Mouse (Mus musculus): ENCODE results near the gene Clec18a. TPM values are rescaled to one million over a fixed set of nuclear protein-coding genes. Genes with fewer than 3 reads are reported as not detected.
"Not testable (repeated sequence)": the region's sequence is repeated elsewhere in the genome, so short reads cannot be mapped to it uniquely, and the experiment has no call there.

The Clec18a gene
- polyA plus RNA-seq, 1 experiment from 2014 or later, result 0.92 TPM

DNA sequence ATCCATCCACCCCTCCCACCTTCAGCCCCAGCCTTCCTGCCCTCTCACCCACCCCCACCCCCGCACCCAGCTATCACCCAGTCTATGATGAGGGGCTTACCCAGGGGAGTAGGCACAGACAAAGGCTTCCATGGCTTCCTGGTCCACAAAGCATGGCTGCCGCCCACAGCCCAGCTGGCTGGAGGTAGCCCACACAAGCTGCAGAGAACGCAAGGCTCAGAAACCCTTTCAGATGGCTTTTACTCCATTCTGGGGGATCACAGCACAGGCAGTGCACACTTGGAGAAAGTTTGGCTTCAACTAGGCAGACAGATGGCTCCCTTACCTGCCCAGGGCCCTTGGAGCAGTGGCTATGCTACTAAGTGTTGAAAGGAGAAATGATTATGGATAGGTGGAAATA, 16.3 kb downstream of the Clec18a start:
- no peak for ATAC-seq (ENCODE audit: low FRiP score, low read depth)
- 69% methylated on average over 3 of the region's 3 CpGs for WGBS
- H3K4me3 ChIP-seq, result no peak overlapping the region
- H3K27ac ChIP-seq (replicated peaks), result no peak overlapping the region
- H3K27me3 ChIP-seq, result no peaks in the 10 kb centered on the region
- H3K4me2 ChIP-seq, result no peak overlapping the region
- no peak overlapping the region for H3K9ac ChIP-seq
- H3K9me3 ChIP-seq, result no peaks in the 10 kb centered on the region
- no peaks in the 10 kb centered on the region for H3K4me1 ChIP-seq (replicated peaks)
- H3K36me3 ChIP-seq, result no peaks in the 10 kb centered on the region

DNA sequence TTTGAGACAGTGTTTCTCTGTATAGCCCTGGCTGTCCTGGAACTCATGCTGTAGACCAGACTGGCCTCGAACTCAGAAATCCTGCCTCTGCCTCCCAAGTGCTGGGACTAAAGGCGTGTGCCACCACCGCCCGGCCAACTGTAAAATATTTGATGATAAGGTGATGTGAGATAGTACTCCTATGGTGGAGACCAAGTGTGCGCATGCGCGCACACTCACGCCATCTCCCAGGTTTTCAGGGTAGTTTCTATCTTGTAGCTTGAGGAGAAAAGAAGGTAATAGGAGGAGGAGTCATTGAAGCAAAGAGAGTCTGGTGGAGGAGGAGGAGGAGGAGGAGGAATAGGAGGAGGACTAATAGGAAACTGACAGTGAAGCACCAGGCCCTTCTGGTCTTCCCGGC, 23.6 kb downstream of the Clec18a start:
- H3K9ac ChIP-seq, result not testable (repeated sequence)
- 93% methylated on average over 9 of the region's 9 CpGs for WGBS

GRCm38 (mm10) chr8:111067439-111067838, 24.8 kb downstream of the Clec18a start:
- H3K9me3 ChIP-seq, result no peaks in the 10 kb centered on the region
- H3K4me3 ChIP-seq, result no peak overlapping the region
- no peak for ATAC-seq (ENCODE audit: low FRiP score, low read depth)
- 32% methylated on average over 10 of the region's 10 CpGs for WGBS
- H3K27me3 ChIP-seq, result no peaks in the 10 kb centered on the region
- no peak overlapping the region for H3K27ac ChIP-seq (replicated peaks)
- no peaks in the 10 kb centered on the region; the same call in 1 of the 2 replicates for H3K4me1 ChIP-seq (replicated peaks)
- no peaks in the 10 kb centered on the region for H3K36me3 ChIP-seq
- no peak overlapping the region for H3K9ac ChIP-seq
- no peak overlapping the region for H3K4me2 ChIP-seq

More for the DNA sequence above, 23.6 kb downstream of the Clec18a start:
- H3K36me3 ChIP-seq; H3K27me3 ChIP-seq; H3K9me3 ChIP-seq; H3K4me2 ChIP-seq; H3K4me1 ChIP-seq (replicated peaks); H3K27ac ChIP-seq (replicated peaks); ATAC-seq (ENCODE audit: low FRiP score, low read depth); H3K4me3 ChIP-seq: not testable (repeated sequence)

GRCm38 (mm10) chr8:111066308-111066707, 25.9 kb downstream of the Clec18a start:
- no peak overlapping the region for H3K4me3 ChIP-seq
- no peak overlapping the region for H3K27ac ChIP-seq (replicated peaks)
- H3K4me1 ChIP-seq (replicated peaks), result peaks cover 3% of the 10 kb centered on the region
- H3K36me3 ChIP-seq, result no peaks in the 10 kb centered on the region
- no peak for ATAC-seq (ENCODE audit: low FRiP score, low read depth)
- H3K27me3 ChIP-seq, result no peaks in the 10 kb centered on the region
- H3K9me3 ChIP-seq, result no peaks in the 10 kb centered on the region
- no peak overlapping the region for H3K4me2 ChIP-seq
- no peak overlapping the region for H3K9ac ChIP-seq
- 78% methylated on average over 4 of the region's 4 CpGs for WGBS

- peaks cover 19% of the 10 kb centered on the region for H3K4me1 ChIP-seq (replicated peaks)
- WGBS, result 47% methylated on average over 2 of the region's 2 CpGs
- no peak for ATAC-seq (ENCODE audit: low FRiP score, low read depth)
- peak overlapping the region; percentile 59 for H3K4me3 ChIP-seq
- no peak overlapping the region for H3K9ac ChIP-seq
- peak overlapping the region; percentile 77 for H3K4me2 ChIP-seq
- no peaks in the 10 kb centered on the region for H3K9me3 ChIP-seq
- H3K27me3 ChIP-seq, result no peaks in the 10 kb centered on the region
- H3K27ac ChIP-seq (replicated peaks), result peak overlapping the region; percentile 44
- H3K36me3 ChIP-seq, result 0 out of 2 replicates have a peak, but pooled peaks cover 3% of the 10 kb centered on the region
Observed at GRCm38 (mm10) chr8:111062893-111063292, 29.3 kb downstream of the Clec18a start.

DNA sequence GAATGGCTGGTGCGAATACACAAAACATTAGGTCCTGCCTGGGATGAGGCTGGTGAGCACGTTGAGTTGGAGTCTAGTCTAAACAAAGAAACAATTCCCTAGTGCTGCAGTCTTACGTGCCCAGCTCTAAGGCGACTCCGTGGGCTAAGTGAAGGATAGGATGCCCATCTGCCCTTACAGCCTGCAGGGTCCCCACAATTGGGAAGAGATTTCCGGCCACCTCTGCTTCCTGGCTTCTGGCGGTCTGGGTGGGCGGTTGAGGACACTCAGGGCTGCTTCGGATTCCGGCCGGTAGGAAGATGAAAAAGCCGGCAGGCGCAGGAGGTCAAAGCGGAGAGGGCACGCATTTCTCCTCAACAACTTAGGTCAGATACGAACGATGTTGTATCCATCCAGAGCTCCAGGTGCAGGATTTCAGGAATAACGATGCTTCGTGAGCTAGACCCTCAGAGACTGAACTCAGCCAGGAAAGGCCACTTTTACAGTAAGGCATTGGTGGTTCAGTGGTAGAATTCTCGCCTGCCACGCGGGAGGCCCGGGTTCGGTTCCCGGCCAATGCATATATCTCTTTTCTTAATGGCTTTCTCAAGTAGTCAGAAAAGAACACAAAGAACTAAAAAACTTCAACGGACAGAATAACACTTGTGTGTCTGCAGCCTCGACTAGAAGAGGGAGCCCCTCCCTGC, 30.0 kb downstream of the Clec18a start:
- H3K9ac ChIP-seq, result peak overlapping the region; percentile 63
- H3K27me3 ChIP-seq, result no peaks in the 10 kb centered on the region
- H3K36me3 ChIP-seq, result 0 out of 2 replicates have a peak, but pooled peaks cover 4% of the 10 kb centered on the region
- peaks cover 26% of the 10 kb centered on the region for H3K4me1 ChIP-seq (replicated peaks)
- peak; percentile 94 for ATAC-seq (ENCODE audit: low FRiP score, low read depth)
- no peaks in the 10 kb centered on the region for H3K9me3 ChIP-seq
- H3K4me3 ChIP-seq, result peak overlapping the region; percentile 59
- under 1% methylated on average over 27 of the region's 27 CpGs for WGBS
- peak overlapping the region; percentile 83 for H3K27ac ChIP-seq (replicated peaks)
- H3K4me2 ChIP-seq, result peak overlapping the region; percentile 77

DNA sequence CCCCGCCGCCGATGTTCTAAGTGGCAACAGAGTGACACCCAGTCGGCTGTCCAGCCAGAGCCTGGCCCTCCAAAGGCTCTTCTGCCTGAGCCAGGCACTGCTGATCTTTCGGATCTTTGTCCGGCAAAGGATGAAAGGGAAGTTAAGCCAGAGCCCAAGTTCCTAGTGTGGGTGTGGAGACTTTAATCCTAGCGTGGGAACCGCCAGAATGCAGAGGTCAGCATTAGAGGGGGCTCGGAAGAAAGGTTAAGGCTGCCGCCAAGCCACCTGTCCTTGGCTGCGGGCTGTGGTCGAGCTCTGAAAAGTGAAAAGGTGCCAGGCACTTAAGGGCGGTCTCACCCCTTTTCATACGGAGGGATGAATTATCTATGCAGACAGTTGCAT, 30.5 kb downstream of the Clec18a start:
- WGBS, result under 1% methylated on average over 14 of the region's 14 CpGs
- Histone ChIP-seq H3K4me1 (replicated peaks) (peaks cover 31% of the 10 kb centered on the region), H3K27me3 (no peaks in the 10 kb centered on the region), H3K27ac (replicated peaks) (peak overlapping the region; percentile 83), H3K9me3 (no peaks in the 10 kb centered on the region), H3K9ac (peak overlapping the region; percentile 63), H3K4me2 (peak overlapping the region; percentile 77), H3K4me3 (peak overlapping the region; percentile 59), H3K36me3 (0 out of 2 replicates have a peak, but pooled peaks cover 4% of the 10 kb centered on the region)
- ATAC-seq (ENCODE audit: low FRiP score, low read depth), result peak; percentile 15; the same call in 1 of the 2 replicates

DNA sequence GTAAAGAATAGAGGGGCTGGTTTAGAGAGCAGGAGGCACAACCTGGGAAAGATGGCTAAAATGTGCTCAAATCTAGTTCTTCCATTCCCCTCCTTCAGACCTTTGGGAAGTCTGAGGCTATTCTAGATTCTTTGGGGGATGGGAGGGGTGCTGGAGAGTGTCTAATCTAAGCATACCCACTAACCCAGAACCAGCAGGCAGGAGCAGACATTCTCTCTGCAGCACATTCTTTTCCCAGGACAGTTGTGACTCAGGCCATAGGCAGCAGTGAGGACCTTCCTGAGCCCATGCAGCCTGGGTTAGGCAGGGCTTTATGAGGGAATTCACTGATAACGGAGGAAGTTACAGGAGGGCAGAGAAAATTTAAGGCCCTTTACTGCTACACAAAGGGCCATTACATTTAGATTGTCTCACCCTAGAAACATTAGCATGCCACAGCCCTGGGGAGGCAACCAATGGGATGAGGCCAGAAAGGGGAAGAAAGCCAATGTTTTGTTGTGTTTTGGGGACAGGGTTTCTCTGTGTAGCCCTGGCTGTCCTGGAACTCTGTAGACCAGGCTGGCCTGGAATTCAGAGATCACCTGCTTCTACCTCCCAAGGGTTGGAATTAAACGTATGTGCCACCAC, 33.2 kb downstream of the Clec18a start:
- no peaks in the 10 kb centered on the region for H3K9me3 ChIP-seq
- no peak overlapping the region for H3K9ac ChIP-seq
- no peaks in the 10 kb centered on the region for H3K27me3 ChIP-seq
- no peak overlapping the region for H3K27ac ChIP-seq (replicated peaks)
- peaks cover 31% of the 10 kb centered on the region for H3K4me1 ChIP-seq (replicated peaks)
- 81% methylated on average over 2 of the region's 2 CpGs for WGBS
- no peak overlapping the region for H3K4me2 ChIP-seq
- peaks cover 21% of the 10 kb centered on the region for H3K36me3 ChIP-seq
- no peak for ATAC-seq (ENCODE audit: low FRiP score, low read depth)
- H3K4me3 ChIP-seq, result no peak overlapping the region

DNA sequence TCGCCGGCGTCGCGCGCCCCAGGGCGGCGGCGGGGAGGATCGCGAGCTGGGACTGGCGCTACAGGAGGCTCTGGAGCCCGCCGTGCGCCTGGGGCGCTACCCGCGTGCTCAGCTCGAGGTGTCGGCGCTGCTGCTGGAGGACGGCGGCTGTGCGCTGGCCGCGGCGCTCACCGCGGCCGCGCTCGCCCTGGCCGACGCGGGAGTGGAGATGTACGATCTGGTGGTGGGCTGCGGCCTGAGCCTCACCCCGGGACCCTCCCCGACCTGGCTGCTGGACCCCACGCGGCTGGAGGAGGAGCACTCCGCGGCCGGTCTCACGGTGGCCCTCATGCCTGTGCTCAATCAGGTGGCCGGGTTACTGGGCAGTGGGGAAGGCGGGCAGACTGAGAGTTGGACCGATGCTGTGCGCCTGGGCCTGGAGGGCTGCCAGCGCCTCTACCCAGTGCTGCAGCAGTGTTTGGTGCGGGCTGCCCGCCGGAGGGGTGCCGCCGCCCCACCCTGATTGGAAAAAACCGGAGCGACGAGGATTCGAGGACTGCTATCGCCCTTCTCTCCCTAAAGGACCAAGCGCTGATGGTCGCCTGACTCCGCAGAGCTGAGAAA, 35.4 kb downstream of the Clec18a start:
- peak overlapping the region; percentile 97 for H3K4me2 ChIP-seq
- H3K9me3 ChIP-seq, result no peaks in the 10 kb centered on the region
- 0 out of 2 replicates have a peak, but pooled peaks have one; percentile 32 for ATAC-seq (ENCODE audit: low FRiP score, low read depth)
- H3K4me3 ChIP-seq, result peak overlapping the region; percentile 77
- WGBS, result under 1% methylated on average over 62 of the region's 63 CpGs
- peaks cover 31% of the 10 kb centered on the region for H3K4me1 ChIP-seq (replicated peaks)
- peak overlapping the region; percentile 82 for H3K9ac ChIP-seq
- peak overlapping the region; percentile 78 for H3K27ac ChIP-seq (replicated peaks)
- no peaks in the 10 kb centered on the region for H3K27me3 ChIP-seq
- peaks cover 43% of the 10 kb centered on the region for H3K36me3 ChIP-seq

DNA sequence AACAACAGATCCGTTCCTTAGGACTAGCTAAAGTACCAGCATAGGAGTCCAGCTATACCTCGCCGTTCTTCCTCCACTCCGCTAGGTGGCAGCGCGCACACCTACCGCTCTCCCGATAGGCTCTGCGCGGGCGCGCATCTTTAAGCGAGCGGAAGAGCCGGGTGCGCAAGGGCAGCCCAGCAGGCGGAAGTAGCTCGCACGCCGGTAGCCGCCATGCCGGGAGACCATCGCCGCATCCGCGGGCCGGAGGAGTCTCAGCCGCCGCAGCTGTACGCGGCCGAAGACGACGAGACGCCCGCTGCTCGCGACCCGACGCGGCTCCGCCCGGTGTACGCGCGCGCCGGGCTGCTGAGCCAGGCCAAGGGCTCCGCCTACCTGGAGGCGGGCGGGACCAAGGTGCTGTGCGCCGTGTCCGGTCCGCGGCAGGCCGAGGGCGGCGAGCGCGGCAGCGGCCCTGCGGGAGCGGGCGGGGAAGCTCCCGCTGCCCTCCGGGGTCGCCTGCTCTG, 36.0 kb downstream of the Clec18a start, which contains the start of gene Exosc6:
Gene Exosc6, plus strand, starts transcription at position 182 of the 506 bp plus-strand sequence.
- H3K36me3 ChIP-seq, result peaks cover 49% of the 10 kb centered on the region

GRCm38 (mm10) chr8:111055661-111056060, 36.6 kb downstream of the Clec18a start:
- WGBS, result 67% methylated on average over 2 of the region's 2 CpGs
- no peaks in the 10 kb centered on the region for H3K9me3 ChIP-seq
- no peak overlapping the region for H3K9ac ChIP-seq
- no peaks in the 10 kb centered on the region for H3K27me3 ChIP-seq
- ATAC-seq (ENCODE audit: low FRiP score, low read depth), result peak; percentile 23; the same call in 1 of the 2 replicates
- H3K27ac ChIP-seq (replicated peaks), result no peak overlapping the region
- H3K36me3 ChIP-seq, result peaks cover 53% of the 10 kb centered on the region
- no peak overlapping the region; the same call in 1 of the 2 replicates for H3K4me3 ChIP-seq
- no peak overlapping the region for H3K4me2 ChIP-seq
- peaks cover 22% of the 10 kb centered on the region for H3K4me1 ChIP-seq (replicated peaks)

More for the DNA sequence above, 36.0 kb downstream of the Clec18a start, which contains the start of gene Exosc6:
- H3K27me3 ChIP-seq, result no peaks in the 10 kb centered on the region
- H3K27ac ChIP-seq (replicated peaks), result peak within 1 kb of the TSS; percentile 78
- peak within 1 kb of the TSS; percentile 77 for H3K4me3 ChIP-seq
- peaks cover 27% of the 10 kb centered on the region for H3K4me1 ChIP-seq (replicated peaks)
- H3K9me3 ChIP-seq, result no peaks in the 10 kb centered on the region
- peak within 1 kb of the TSS; percentile 97 for H3K4me2 ChIP-seq
- WGBS, result under 1% methylated on average over 53 of the region's 68 CpGs
- ATAC-seq (ENCODE audit: low FRiP score, low read depth), result peak; percentile 95
- H3K9ac ChIP-seq, result peak within 1 kb of the TSS; percentile 82
